Mouse (Mus musculus) kidney, postnatal 36 days (tissue): ENCODE data around the gene Adgrl4.

Experiments
- DNase-seq, 2 experiments: peaks; one replicate each; pipeline ENCODE4 v3.0.0; 2021 to 2022; ENCODE audit warnings: mixed read lengths in 2 of 2

The Adgrl4 gene

GRCm38 (mm10) chr3:151505606-151506005, 67.9 kb downstream of the Adgrl4 start:
- no peak for DNase-seq

- no peak for DNase-seq
Observed at GRCm38 (mm10) chr3:151511184-151511583, 73.5 kb downstream of the Adgrl4 start.

- DNase-seq = no peak
Observed at GRCm38 (mm10) chr3:151547182-151547581, 109.5 kb downstream of the Adgrl4 start.

- DNase-seq = no peak
Observed at GRCm38 (mm10) chr3:151551002-151551401, 113.3 kb downstream of the Adgrl4 start.

- DNase-seq = no peak
Observed at GRCm38 (mm10) chr3:151556635-151557034, 118.9 kb downstream of the Adgrl4 start.

- DNase-seq = no peak
Observed at GRCm38 (mm10) chr3:151557125-151557524, 119.4 kb downstream of the Adgrl4 start.

GRCm38 (mm10) chr3:151557607-151558006, 119.9 kb downstream of the Adgrl4 start:
- peak in 1 of 2 experiments; percentile 2 for DNase-seq

- DNase-seq = no peak
Observed at GRCm38 (mm10) chr3:151558374-151558773, 120.7 kb downstream of the Adgrl4 start.

GRCm38 (mm10) chr3:151565664-151566621, 128.3 kb downstream of the Adgrl4 start:
- DNase-seq = peak in 1 of 2 experiments; percentile 31

- peak; percentile 13 to 24 for DNase-seq
Observed at GRCm38 (mm10) chr3:151566629-151567028, 128.9 kb downstream of the Adgrl4 start.

- no peak for DNase-seq
Observed at GRCm38 (mm10) chr3:151567541-151567940, 129.9 kb downstream of the Adgrl4 start.

- no peak for DNase-seq
Observed at GRCm38 (mm10) chr3:151572089-151572488, 134.4 kb downstream of the Adgrl4 start.

GRCm38 (mm10) chr3:151575292-151575691, 137.6 kb downstream of the Adgrl4 start:
- DNase-seq = no peak

- no peak for DNase-seq
Observed at GRCm38 (mm10) chr3:151576155-151576554, 138.5 kb downstream of the Adgrl4 start.

GRCm38 (mm10) chr3:151591904-151592303, 154.2 kb downstream of the Adgrl4 start:
- DNase-seq = no peak
